Mouse (Mus musculus): ENCODE measurements around the gene St14.

DNA sequence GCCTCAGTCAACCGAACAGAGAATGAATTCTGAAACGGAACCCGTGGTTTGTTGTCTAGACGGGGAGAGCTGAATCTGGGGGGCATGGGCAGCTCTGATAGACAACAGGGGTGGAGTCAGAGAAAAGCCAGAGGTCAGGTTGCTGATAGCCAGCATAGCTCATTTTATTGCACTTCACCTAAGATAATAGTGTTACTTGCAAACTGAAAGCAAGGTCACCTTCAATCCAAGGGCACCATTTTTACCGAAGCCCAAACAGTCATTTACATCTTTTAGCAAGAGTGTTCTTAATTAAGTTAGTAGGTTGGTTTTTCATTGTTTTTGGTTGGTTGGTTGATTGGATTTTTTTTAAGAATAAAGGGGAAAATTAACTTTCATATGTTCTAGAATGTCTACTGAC lies 12.2 kb downstream of the St14 start:
- TF ChIP-seq MYOG (IDR thresholded peaks at IDR 0.05; ENCODE audit: control insufficient read depth, extremely low read depth, insufficient read length) (no peak), CTCF (IDR thresholded peaks at IDR 0.05; ENCODE audit: control insufficient read depth, insufficient read depth, insufficient read length) (no peak), CEBPB (IDR thresholded peaks at IDR 0.05; ENCODE audit: low read depth) (no peak), MAX (IDR thresholded peaks at IDR 0.05) (no peak), MYOD1 (IDR thresholded peaks at IDR 0.05; ENCODE audit: control insufficient read depth, insufficient read length, low read depth) (no peak), USF1 (IDR thresholded peaks at IDR 0.05; ENCODE audit: low read depth) (no peak)

Measured in C2C12 (cell line).